Mouse (Mus musculus) skeletal muscle tissue, adult 2 months (tissue): ENCODE measurements around the gene Il1rapl2.
A peak's percentile ranks its signal among the peaks of the same experiment; 100 is the strongest.
"Not testable (repeated sequence)": the region's sequence is repeated elsewhere in the genome, so short reads cannot be mapped to it uniquely, and the experiment has no call there.

Experiments used
- DNase-seq: peaks from one replicate; pipeline ENCODE4 v3.0.0-alpha.2; 2012; ENCODE audit warnings: low read depth, low spot score

Gene Il1rapl2

DNA sequence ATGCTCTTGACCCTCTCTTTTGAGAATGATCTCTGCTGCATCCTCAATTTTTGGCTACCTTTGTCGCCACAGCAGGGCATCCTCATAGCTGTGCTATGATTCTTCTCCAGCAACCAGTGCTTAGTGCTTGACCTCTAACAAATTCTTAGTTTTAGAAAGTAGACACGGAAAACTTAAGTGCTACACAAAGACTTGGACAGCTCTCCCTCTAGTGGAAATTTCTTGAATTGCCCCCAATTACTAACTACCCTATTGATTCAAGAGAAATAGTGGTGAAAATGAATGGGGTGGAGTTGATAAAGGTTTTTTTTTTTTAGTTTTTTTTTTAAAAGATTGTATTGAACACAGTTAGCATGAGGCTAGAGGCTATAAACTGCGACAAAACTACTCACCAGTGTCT, 599.7 kb downstream of the Il1rapl2 start:
- DNase-seq = no peak

DNA sequence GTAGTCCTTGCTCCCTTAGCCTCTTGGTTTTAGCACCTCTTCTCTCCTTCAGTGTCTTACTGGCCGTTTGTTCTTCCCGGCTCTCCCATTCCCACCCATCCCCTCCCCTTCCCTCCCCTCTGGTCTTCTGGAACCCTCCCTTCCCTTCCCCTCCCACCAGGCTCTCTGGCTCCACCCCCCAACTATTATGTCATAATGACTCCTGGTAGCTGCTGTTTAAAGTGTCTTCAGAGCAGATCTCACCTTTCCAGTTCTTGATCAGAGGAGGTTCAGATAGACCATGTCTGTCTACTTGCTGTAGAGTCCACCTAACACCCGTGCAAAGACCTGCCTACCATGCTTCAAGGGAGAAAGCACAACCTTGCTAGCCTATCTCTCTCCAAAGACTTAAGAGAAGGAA, 639.1 kb downstream of the Il1rapl2 start, which contains the start of gene Tex13a:
Gene Tex13a (minus strand): TSS at position 101 of the 400 bp plus-strand sequence.
- DNase-seq = no peak

DNA sequence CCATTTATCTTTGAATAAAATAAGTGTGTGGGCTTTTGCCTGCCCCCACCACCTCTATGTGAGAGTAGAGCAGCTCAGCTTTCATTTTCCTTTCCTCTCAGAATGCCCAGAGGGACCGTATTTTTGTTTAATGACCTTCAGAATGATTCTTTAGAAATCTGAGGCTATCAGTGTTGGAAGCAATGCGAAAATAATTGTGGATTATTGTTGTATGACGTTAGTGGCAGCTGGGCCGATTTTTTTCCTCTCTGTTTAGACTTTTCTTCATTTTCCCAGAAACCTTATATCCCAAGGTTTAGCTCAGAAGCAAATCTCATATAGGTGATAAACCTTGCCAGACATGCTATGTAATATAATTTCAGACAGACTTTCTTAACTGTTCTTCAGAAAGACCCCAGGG, 664.2 kb downstream of the Il1rapl2 start:
- no peak for DNase-seq

DNA sequence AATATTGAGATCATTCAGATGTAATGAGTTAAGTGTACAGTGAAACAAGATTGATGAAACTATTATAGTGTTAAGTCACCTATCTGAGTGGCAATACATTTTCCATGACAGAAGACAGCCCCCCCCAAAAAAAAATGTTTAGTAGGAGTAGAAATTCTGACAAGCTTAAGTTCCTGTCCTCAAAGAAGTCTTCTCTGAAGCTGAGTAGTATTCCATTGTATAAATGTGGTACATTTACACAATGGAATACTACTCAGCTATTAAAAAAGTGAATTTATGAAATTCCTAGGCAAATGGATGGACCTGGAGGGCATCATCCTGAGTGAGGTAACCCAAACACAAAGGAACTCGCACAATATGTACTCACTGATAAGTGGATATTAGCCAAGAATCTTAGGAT, 778.3 kb downstream of the Il1rapl2 start:
- not testable (repeated sequence) for DNase-seq

GRCm38 (mm10) chrX:138433794-138434193, 863.4 kb downstream of the Il1rapl2 start:
- no peak for DNase-seq

DNA sequence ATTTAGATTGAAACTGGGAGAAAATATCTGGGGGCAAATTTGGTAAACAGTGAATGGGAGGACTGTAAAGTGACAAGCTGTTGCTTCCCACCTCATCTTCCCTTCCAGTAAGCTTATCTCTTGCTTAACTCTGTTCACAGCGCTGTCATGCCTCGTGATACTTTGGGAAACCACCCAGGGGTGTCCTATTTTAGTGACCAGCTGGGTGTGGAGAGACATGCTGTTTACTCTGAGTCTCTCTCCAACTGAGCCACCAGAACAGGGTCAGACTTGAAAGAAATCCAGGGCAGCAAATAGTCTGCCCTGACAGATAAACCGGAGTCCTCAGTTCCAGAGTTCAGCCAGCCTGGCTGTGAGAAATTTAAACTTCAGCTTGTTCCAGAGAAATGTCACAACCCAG, 867.5 kb downstream of the Il1rapl2 start:
- peak; percentile 68 for DNase-seq

DNA sequence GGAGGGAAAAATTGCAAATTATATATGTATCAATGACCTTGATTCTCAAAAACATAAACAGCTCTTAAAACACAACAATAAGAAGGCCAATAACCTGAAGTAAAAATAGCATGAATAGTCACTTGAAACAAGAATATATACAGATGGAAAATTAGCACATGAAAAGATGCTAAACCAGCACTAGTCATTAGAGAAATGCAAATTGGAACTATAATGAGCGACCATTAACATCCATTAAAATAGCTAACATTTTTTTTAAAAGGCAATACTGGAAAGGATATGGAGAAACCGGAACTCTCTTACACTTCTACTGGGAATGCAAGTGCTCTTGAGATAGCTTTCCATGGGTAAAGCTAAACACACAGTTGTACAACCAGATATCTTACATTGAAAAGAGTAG, 879.4 kb downstream of the Il1rapl2 start:
- DNase-seq = no peak

- DNase-seq = no peak
Measured at GRCm38 (mm10) chrX:138478488-138478887, 908.1 kb downstream of the Il1rapl2 start.

GRCm38 (mm10) chrX:138500510-138500909, 930.1 kb downstream of the Il1rapl2 start:
- no peak for DNase-seq

DNA sequence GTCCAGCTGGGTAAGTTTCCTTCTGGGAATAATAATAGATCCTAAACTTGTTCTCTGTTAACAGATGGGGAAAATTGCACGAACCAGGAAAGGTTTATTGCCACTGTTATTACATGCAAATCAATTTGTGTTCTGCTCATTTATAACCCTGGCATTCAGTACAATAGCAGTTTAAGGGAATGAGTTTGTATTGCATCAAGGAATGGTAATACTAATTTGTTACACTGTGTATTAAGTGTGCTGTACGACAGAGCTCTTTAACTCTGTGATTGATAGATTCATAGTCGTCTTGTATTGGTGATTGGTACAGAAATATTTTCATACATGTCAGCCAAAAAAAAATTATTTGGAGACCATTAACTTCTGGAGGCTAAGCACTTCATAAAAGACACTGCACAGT, 934.6 kb downstream of the Il1rapl2 start:
- no peak for DNase-seq

- no peak for DNase-seq
Measured at GRCm38 (mm10) chrX:138620106-138620505, 1049.7 kb downstream of the Il1rapl2 start.

- no peak for DNase-seq
Measured at GRCm38 (mm10) chrX:138625311-138625710, 1054.9 kb downstream of the Il1rapl2 start.

DNA sequence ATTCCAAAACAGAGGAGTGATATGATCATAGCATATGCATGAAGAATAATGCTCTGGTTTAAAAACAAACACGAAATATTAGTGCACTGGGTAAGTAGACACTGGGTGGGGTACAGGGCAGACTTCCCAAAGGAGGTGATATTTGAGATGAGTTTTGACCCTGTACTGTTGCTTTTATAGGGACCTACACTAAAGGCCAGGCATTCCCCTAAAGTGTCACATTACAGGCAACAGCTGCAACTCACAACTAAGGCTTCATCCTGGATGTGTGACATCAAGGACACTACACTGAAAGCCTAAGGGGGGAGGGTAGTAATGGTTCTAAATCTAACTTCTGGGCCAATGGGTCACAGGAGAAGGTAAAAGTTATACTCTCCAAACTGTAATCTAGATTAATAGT, 1152.0 kb downstream of the Il1rapl2 start:
- DNase-seq = peak; percentile 38

GRCm38 (mm10) chrX:138800958-138801357, 1230.5 kb downstream of the Il1rapl2 start:
- DNase-seq = no peak

DNA sequence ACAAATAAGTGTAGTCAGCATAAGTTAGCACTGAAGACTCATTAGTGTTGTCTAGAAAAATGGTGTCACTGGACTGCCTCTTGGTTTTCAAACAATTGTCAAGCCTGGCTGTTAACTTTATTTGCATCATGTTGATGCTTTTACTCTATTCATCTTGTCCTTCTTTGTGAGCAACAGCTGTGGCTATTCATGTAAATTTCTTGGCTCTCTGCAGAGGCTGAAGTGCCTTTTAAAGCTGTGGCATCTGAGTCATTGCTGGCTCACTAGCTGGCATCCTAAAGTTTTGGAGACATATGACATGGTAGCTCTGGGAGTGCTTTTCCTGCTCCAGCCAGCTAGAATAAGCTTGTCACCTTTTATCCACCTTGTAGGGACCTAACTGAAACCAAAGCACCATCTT, 1261.5 kb downstream of the Il1rapl2 start:
- no peak for DNase-seq

DNA sequence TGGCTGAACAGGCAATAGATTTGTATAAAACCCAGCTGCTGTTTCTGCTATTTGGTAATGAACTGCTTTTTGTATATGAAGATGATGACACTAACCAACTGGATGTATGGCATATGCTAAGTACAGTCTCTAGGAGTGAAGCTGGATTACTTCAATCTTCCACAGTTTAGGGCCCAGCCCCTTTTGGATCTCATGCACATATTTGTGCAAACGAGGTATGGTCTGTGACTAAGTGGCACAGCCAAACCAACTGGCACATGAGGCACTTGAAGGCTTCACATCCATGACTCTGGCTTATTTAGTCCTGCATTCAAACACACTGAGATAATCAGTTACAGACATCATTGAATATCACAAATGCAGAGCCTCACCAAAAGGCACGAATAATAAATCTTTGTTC, 1263.5 kb downstream of the Il1rapl2 start:
- DNase-seq = no peak

DNA sequence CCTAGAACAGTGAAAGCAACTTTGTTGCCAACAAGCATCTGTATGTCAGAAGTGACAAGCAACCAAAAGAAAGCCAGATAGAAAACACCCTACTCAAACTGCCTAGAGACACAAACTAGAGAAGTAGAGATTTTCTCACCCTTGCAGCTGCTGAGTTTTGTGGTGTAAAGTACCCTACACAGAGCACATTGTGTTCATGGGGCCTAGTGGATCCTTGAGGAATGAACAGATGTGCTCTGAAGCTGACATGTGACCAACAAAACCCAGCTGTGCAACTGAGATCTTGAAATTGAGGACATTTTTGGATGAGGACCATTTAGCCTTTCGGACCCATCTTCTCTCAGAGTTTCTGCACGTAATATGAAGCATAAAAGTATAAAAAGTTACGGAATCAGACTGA, 1268.0 kb downstream of the Il1rapl2 start:
- peak; percentile 24 for DNase-seq
